Comparison of ENCODE assay signal across 7 mouse cellular contexts in the genomic region with DNA sequence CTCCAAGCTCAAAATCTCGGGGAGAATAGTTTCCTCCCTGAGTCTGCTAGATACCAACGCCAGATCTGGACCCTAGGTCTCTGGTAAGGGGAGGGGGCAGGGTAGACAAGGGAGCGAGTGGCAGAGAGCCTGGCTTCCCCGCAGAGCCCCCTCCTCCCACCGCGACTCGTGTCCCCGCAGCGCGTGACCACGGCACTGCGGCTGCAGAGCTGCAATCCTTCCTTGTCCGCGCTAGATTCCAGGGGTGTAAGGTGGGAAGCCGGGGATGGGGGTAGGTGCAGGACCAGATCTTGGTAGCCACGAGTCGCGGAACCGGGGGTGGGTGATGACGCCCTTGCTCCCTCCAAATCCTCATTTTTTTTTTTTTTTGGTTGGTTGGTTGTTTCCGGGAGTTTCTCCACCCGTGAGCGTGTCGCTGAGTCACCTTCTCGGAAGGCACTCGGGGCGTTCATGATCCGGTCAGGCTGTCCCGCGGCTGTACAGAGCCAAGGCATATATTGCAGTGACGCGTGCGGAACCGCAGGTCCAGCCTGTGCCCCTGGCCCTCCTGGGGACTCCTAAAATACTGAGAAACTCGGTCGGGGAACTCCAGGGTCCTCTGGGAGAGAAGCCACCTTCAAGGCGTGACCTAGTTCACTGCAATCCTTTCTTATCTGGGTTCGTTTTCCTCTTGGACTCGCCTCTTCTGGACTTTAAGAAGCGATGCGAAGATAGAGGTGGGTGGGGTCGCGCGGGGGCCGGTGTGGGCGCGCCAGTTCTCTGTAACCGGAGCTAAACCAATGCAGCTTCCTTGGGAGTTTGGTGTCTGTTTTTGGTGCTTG. TPM values are rescaled to one million over a fixed set of nuclear protein-coding genes. Genes with fewer than 3 reads are reported as not detected.
DNase-seq lines count a peak whose midpoint lies in the region; ATAC-seq and TF ChIP-seq lines count a peak whose summit lies in the region.

No protein-coding gene starts in this region.

- H3K9me3 ChIP-seq in forebrain, embryonic 11.5 days (ENCODE audit: control insufficient read depth, low read length) = no peaks in the 10 kb centered on the region
- no peaks in the 10 kb centered on the region for H3K9me3 ChIP-seq in kidney, postnatal 0 days (replicated peaks; ENCODE audit: low read length)
- H3K9me3 ChIP-seq in midbrain, embryonic 16.5 days (replicated peaks; ENCODE audit: control insufficient read depth, low read length, poor library complexity, severe bottlenecking) = no peaks in the 10 kb centered on the region

- peak overlapping the region; percentile 35 for H3K9ac ChIP-seq in forebrain, embryonic 11.5 days (ENCODE audit: low read length)
- H3K9ac ChIP-seq in kidney, postnatal 0 days (ENCODE audit: low read depth, low read length) = peak overlapping the region; percentile 58
- peak overlapping the region; percentile 42 for H3K9ac ChIP-seq in midbrain, embryonic 16.5 days (ENCODE audit: low read depth, low read length)

- peaks cover 43% of the 10 kb centered on the region for H3K27me3 ChIP-seq in forebrain, embryonic 11.5 days (ENCODE audit: control insufficient read depth, insufficient read depth, low read length)
- no peaks in the 10 kb centered on the region for H3K27me3 ChIP-seq in kidney, postnatal 0 days (ENCODE audit: insufficient read depth, low read length)
- H3K27me3 ChIP-seq in midbrain, embryonic 16.5 days (ENCODE audit: control insufficient read depth, insufficient read depth, low read depth, low read length) = peaks cover 25% of the 10 kb centered on the region

- TF ChIP-seq CTCF in kidney, postnatal 0 days (IDR thresholded peaks at IDR 0.05; ENCODE audit: low read depth) = no peak

- no peak for ATAC-seq in forebrain, embryonic 11.5 days (replicated peaks; ENCODE audit: low FRiP score)
- no peak for ATAC-seq in kidney, postnatal 0 days (replicated peaks; ENCODE audit: low FRiP score, low read depth)
- ATAC-seq in midbrain, embryonic 16.5 days = no peak

- H3K4me3 ChIP-seq in forebrain, embryonic 11.5 days (ENCODE audit: low read depth, low read length) = peak overlapping the region; percentile 43
- H3K4me3 ChIP-seq in kidney, postnatal 0 days (replicated peaks; ENCODE audit: low read depth, low read length) = peak overlapping the region; percentile 53
- peak overlapping the region; percentile 25 for H3K4me3 ChIP-seq in midbrain, embryonic 16.5 days (ENCODE audit: low read depth, low read length)

- DNase-seq in urinary bladder, adult 18-20 months (ENCODE audit: low spot score in 2 of 2) = peak; percentile 39 to 52
- DNase-seq in urinary bladder, postnatal 10 days (ENCODE audit: low spot score) = no peak
- peak; percentile 62 for DNase-seq in forebrain, embryonic 11.5 days (ENCODE audit: low spot score)
- DNase-seq in kidney, postnatal 0 days (ENCODE audit: low spot score) = no peak
- DNase-seq in left cerebral cortex, adult 11 months (ENCODE audit: low spot score) = no peak
- no peak for DNase-seq in testis, postnatal 10 days (ENCODE audit: low spot score)

- no peaks in the 10 kb centered on the region for H3K36me3 ChIP-seq in forebrain, embryonic 11.5 days (ENCODE audit: control insufficient read depth, insufficient read depth, low read length)
- H3K36me3 ChIP-seq in kidney, postnatal 0 days (ENCODE audit: insufficient read depth, low read length) = no peaks in the 10 kb centered on the region
- no peaks in the 10 kb centered on the region for H3K36me3 ChIP-seq in midbrain, embryonic 16.5 days (ENCODE audit: control insufficient read depth, insufficient read depth, low read length)

- H3K4me2 ChIP-seq in forebrain, embryonic 11.5 days (ENCODE audit: low read depth, low read length, severe bottlenecking) = peak overlapping the region; percentile 94
- peak overlapping the region; percentile 98 for H3K4me2 ChIP-seq in kidney, postnatal 0 days (ENCODE audit: low read length)
- H3K4me2 ChIP-seq in midbrain, embryonic 16.5 days (ENCODE audit: low read length) = peak overlapping the region; percentile 71

- no peak overlapping the region for H3K27ac ChIP-seq in forebrain, embryonic 11.5 days (ENCODE audit: low read depth, low read length)
- 0 out of 2 replicates have a peak overlapping the region, but pooled peaks have one; percentile 11 for H3K27ac ChIP-seq in kidney, postnatal 0 days
- no peak overlapping the region for H3K27ac ChIP-seq in midbrain, embryonic 16.5 days (ENCODE audit: low read length)

- H3K4me1 ChIP-seq in forebrain, embryonic 11.5 days (replicated peaks; ENCODE audit: control insufficient read depth, insufficient read depth, low read length) = peaks cover 30% of the 10 kb centered on the region
- H3K4me1 ChIP-seq in kidney, postnatal 0 days (replicated peaks; ENCODE audit: insufficient read depth, low read length) = peaks cover 33% of the 10 kb centered on the region
- H3K4me1 ChIP-seq in midbrain, embryonic 16.5 days (ENCODE audit: control insufficient read depth, insufficient read depth, low read length) = peaks cover 30% of the 10 kb centered on the region

- 2% methylated on average over 48 of the region's 48 CpGs for WGBS in forebrain, embryonic 11.5 days
- WGBS in kidney, postnatal 0 days = 1% methylated on average over 48 of the region's 48 CpGs
- 2% methylated on average over 48 of the region's 48 CpGs for WGBS in midbrain, embryonic 16.5 days

RNA-seq across cellular contexts. Expression of gene Sphk1, which starts 0.9 kb away (rescaled TPM):
- 3.8 and 3.9 TPM in 2 replicates for polyA plus RNA-seq in forebrain, embryonic 11.5 days (2014; fragmentation: Nextera tagmentation; extraction: Ambion mirVana)
- polyA plus RNA-seq in kidney, postnatal 0 days (2015; fragmentation: Nextera tagmentation; extraction: Ambion mirVana) = 8.0 and 9.0 TPM in 2 replicates
- 4.4 and 5.5 TPM in 2 replicates for polyA plus RNA-seq in midbrain, embryonic 16.5 days (2015; fragmentation: Nextera tagmentation; extraction: Ambion mirVana)

RNA-seq across cellular contexts. Expression of gene Prpsap1, which starts 37.6 kb away (rescaled TPM):
- 188 and 195 TPM in 2 replicates for polyA plus RNA-seq in forebrain, embryonic 11.5 days (2014; fragmentation: Nextera tagmentation; extraction: Ambion mirVana)
- 150 and 167 TPM in 2 replicates for polyA plus RNA-seq in kidney, postnatal 0 days (2015; fragmentation: Nextera tagmentation; extraction: Ambion mirVana)
- 177 and 198 TPM in 2 replicates for polyA plus RNA-seq in midbrain, embryonic 16.5 days (2015; fragmentation: Nextera tagmentation; extraction: Ambion mirVana)

RNA-seq across cellular contexts. Expression of gene Ube2o, which starts 49.7 kb away (rescaled TPM):
- 23.5 and 25.9 TPM in 2 replicates for polyA plus RNA-seq in forebrain, embryonic 11.5 days (2014; fragmentation: Nextera tagmentation; extraction: Ambion mirVana)
- 8.6 and 8.9 TPM in 2 replicates for polyA plus RNA-seq in kidney, postnatal 0 days (2015; fragmentation: Nextera tagmentation; extraction: Ambion mirVana)
- polyA plus RNA-seq in midbrain, embryonic 16.5 days (2015; fragmentation: Nextera tagmentation; extraction: Ambion mirVana) = 15.5 and 17.0 TPM in 2 replicates

RNA-seq across cellular contexts. Expression of gene Aanat, which starts 54.7 kb away (rescaled TPM):
- not detected in 2 replicates for polyA plus RNA-seq in forebrain, embryonic 11.5 days (2014; fragmentation: Nextera tagmentation; extraction: Ambion mirVana)
- polyA plus RNA-seq in kidney, postnatal 0 days (2015; fragmentation: Nextera tagmentation; extraction: Ambion mirVana) = not detected in 2 replicates
- 0.20 and 0.36 TPM in 2 replicates for polyA plus RNA-seq in midbrain, embryonic 16.5 days (2015; fragmentation: Nextera tagmentation; extraction: Ambion mirVana)

Comparison
In these comparisons a context has a peak if more than half of its experiments do, and no peak if none do; other contexts are left out.
1. DNase-seq: peak in urinary bladder, adult 18-20 months (2 of 2) and forebrain, embryonic 11.5 days (single experiment); none in urinary bladder, postnatal 10 days (single experiment), kidney, postnatal 0 days (single experiment), left cerebral cortex, adult 11 months (single experiment) and testis, postnatal 10 days (single experiment).
2. Peak in every context shown above with its lines, with median percentiles within 50 percentile points of each other: H3K4me2 ChIP-seq, H3K4me3 ChIP-seq and H3K9ac ChIP-seq.